Mouse (Mus musculus) heart, postnatal 0 days (tissue): ENCODE measurements around the gene Pqlc3. TPM values are rescaled to one million over a fixed set of nuclear protein-coding genes. Genes with fewer than 3 reads are reported as not detected.
A peak's percentile ranks its signal among the peaks of the same experiment; 100 is the strongest.

Experiments
- ATAC-seq: fragments of 200-750 bp; cut with Nextera tagmentation; 2 replicates; pipeline ENCODE4 v1.8.0; 2017; ENCODE audit warnings: low read depth, moderate number of reproducible peaks, moderate library complexity; ENCODE audit not compliant: insufficient read depth
- DNase-seq: peaks from one replicate; pipeline ENCODE4 v3.0.0-alpha.2; 2016; ENCODE audit warnings: low spot score
- H3K27ac ChIP-seq: fragments of 300-500 bp; sonication (generic); 2 replicates; pipeline ENCODE4 v1.5.1; 2014; ENCODE audit warnings: low read depth, mild to moderate bottlenecking
- H3K27me3 ChIP-seq: fragments of 300-500 bp; sonication (generic); 2 replicates; pipeline ENCODE4 v1.6.1; 2014; ENCODE audit warnings: low read length, mixed read lengths; ENCODE audit not compliant: control insufficient read depth, insufficient read depth
- H3K36me3 ChIP-seq: fragments of 300-500 bp; sonication (generic); replicated peaks from 2 replicates; pipeline ENCODE4 v1.6.1; 2014; ENCODE audit warnings: low read length, mixed read lengths; ENCODE audit not compliant: control insufficient read depth, insufficient read depth
- H3K4me1 ChIP-seq: fragments of 300-500 bp; sonication (generic); 2 replicates; pipeline ENCODE4 v1.6.1; 2014; ENCODE audit warnings: antibody characterized with exemption; ENCODE audit not compliant: control insufficient read depth, insufficient read depth
- H3K4me2 ChIP-seq: fragments of 300-500 bp; sonication (generic); 2 replicates; pipeline ENCODE4 v1.6.1; 2014; ENCODE audit warnings: low read depth, mild to moderate bottlenecking, low read length, moderate library complexity
- H3K4me3 ChIP-seq: fragments of 300-500 bp; sonication (generic); 2 replicates; pipeline ENCODE4 v1.5.1; 2014; ENCODE audit warnings: low read depth, low read length
- H3K9ac ChIP-seq: fragments of 300-500 bp; sonication (generic); replicated peaks from 2 replicates; pipeline ENCODE4 v1.6.1; 2014; ENCODE audit warnings: low read depth, low read length, mixed read lengths
- H3K9me3 ChIP-seq: fragments of 300-500 bp; sonication (generic); replicated peaks from 2 replicates; pipeline ENCODE4 v1.6.1; 2016; ENCODE audit warnings: low read length; ENCODE audit not compliant: control insufficient read depth
- CTCF ChIP-seq: IDR thresholded peaks from 2 replicates; pipeline ENCODE4 v1.5.1; 2016; ENCODE audit warnings: antibody characterized with exemption, control low read depth, low read depth
- EP300 ChIP-seq: IDR thresholded peaks from 2 replicates; pipeline ENCODE4 v1.6.1; 2016; ENCODE audit warnings: antibody characterized with exemption, low read depth
- WGBS: fragments of 180-500 bp; shearing (Covaris S2); extraction: QIAGEN DNeasy Blood & Tissue Kit; methylation state at CpG from one replicate; pipeline ENCODE4 v1.1.7; 2014; 5-methylcytosine and 5-hydroxymethylcytosine counted together
- polyA plus RNA-seq: library from polyadenylated mRNA; unstranded; fragments of >200 nt; fragmentation: Nextera tagmentation; extraction: Ambion mirVana; gene quantifications from 2 replicates; pipeline ENCODE4 v1.2.1, GENCODE M21; 2015
- total RNA-seq: library from RNA; depleted of rRNA; stranded (reverse); fragments of >200 nt; gene quantifications from 2 replicates; pipeline ENCODE4 v1.2.3, GENCODE M21; 2014; ENCODE audit warnings: low replicate concordance

Pqlc3 gene
- total and polyA plus RNA-seq, 2 experiments from 2014 or later: 2.2 to 3.5 TPM

- H3K4me1 ChIP-seq: no peaks in the 10 kb centered on the region
- TF ChIP-seq CTCF (no peak), EP300 (no peak)
- peaks cover 32% of the 10 kb centered on the region for H3K36me3 ChIP-seq
- no peak overlapping the region for H3K4me2 ChIP-seq
- H3K27me3 ChIP-seq: no peaks in the 10 kb centered on the region
- H3K9me3 ChIP-seq: no peaks in the 10 kb centered on the region
- ATAC-seq: no peak
- H3K4me3 ChIP-seq: no peak overlapping the region
- no peak overlapping the region for H3K9ac ChIP-seq
- no peak for DNase-seq
- 88% methylated on average over 2 of the region's 2 CpGs for WGBS
- H3K27ac ChIP-seq: no peak overlapping the region
Observed at GRCm38 (mm10) chr12:16991376-16991775, 8.8 kb downstream of the Pqlc3 start.

GRCm38 (mm10) chr12:16985778-16986177 lies 14.4 kb downstream of the Pqlc3 start:
- no peak for DNase-seq
- H3K4me3 ChIP-seq: no peak overlapping the region
- H3K9ac ChIP-seq: no peak overlapping the region
- H3K9me3 ChIP-seq: no peaks in the 10 kb centered on the region
- no peaks in the 10 kb centered on the region for H3K27me3 ChIP-seq
- H3K4me1 ChIP-seq: no peaks in the 10 kb centered on the region
- peaks cover 60% of the 10 kb centered on the region for H3K36me3 ChIP-seq
- WGBS: 88% methylated on average over 1 of the region's 1 CpGs
- no peak for TF ChIP-seq CTCF
- TF ChIP-seq EP300: no peak
- ATAC-seq: no peak
- H3K4me2 ChIP-seq: no peak overlapping the region
- H3K27ac ChIP-seq: no peak overlapping the region

- TF ChIP-seq CTCF: no peak
- no peak for TF ChIP-seq EP300
- no peak overlapping the region for H3K4me2 ChIP-seq
Observed at GRCm38 (mm10) chr12:16977120-16977519, 23.1 kb downstream of the Pqlc3 start.

GRCm38 (mm10) chr12:16966811-16967210 lies 33.4 kb downstream of the Pqlc3 start:
- Histone ChIP-seq H3K27ac (no peak overlapping the region), H3K27me3 (no peaks in the 10 kb centered on the region), H3K4me2 (no peak overlapping the region), H3K9ac (no peak overlapping the region), H3K36me3 (peaks cover 73% of the 10 kb centered on the region), H3K4me1 (no peaks in the 10 kb centered on the region), H3K9me3 (no peaks in the 10 kb centered on the region), H3K4me3 (no peak overlapping the region)
- DNase-seq (no peak), ATAC-seq (no peak)
- no peak for TF ChIP-seq EP300
- no peak for TF ChIP-seq CTCF
- WGBS: 96% methylated on average over 2 of the region's 2 CpGs

More at GRCm38 (mm10) chr12:16977120-16977519, 23.1 kb downstream of the Pqlc3 start:
- ATAC-seq (no peak), DNase-seq (no peak)
- Histone ChIP-seq H3K4me1 (no peaks in the 10 kb centered on the region), H3K9ac (no peak overlapping the region), H3K27ac (no peak overlapping the region), H3K9me3 (no peaks in the 10 kb centered on the region), H3K4me3 (no peak overlapping the region), H3K27me3 (no peaks in the 10 kb centered on the region), H3K36me3 (peaks cover 93% of the 10 kb centered on the region)

GRCm38 (mm10) chr12:16963354-16963753 lies 36.9 kb downstream of the Pqlc3 start:
- Histone ChIP-seq H3K9me3 (no peaks in the 10 kb centered on the region), H3K27me3 (no peaks in the 10 kb centered on the region), H3K4me1 (no peaks in the 10 kb centered on the region), H3K27ac (no peak overlapping the region), H3K9ac (no peak overlapping the region), H3K4me2 (no peak overlapping the region), H3K4me3 (no peak overlapping the region), H3K36me3 (peaks cover 74% of the 10 kb centered on the region)
- 85% methylated on average over 2 of the region's 2 CpGs for WGBS
- ATAC-seq: no peak
- TF ChIP-seq EP300: no peak
- no peak for TF ChIP-seq CTCF
- DNase-seq: no peak

- no peak for ATAC-seq
- H3K4me3 ChIP-seq: no peak overlapping the region
- H3K27ac ChIP-seq: no peak overlapping the region
- WGBS: 57% methylated on average over 1 of the region's 1 CpGs
- peaks cover 73% of the 10 kb centered on the region for H3K36me3 ChIP-seq
- no peaks in the 10 kb centered on the region for H3K9me3 ChIP-seq
- no peaks in the 10 kb centered on the region for H3K4me1 ChIP-seq
- H3K9ac ChIP-seq: no peak overlapping the region
- H3K27me3 ChIP-seq: no peaks in the 10 kb centered on the region
- H3K4me2 ChIP-seq: no peak overlapping the region
- peak; percentile 45 for TF ChIP-seq CTCF
- no peak for TF ChIP-seq EP300
- DNase-seq: peak; percentile 13
Observed at GRCm38 (mm10) chr12:16958851-16959250, 41.4 kb downstream of the Pqlc3 start.
